Mouse (Mus musculus) stomach, embryonic 16.5 days (tissue): Measurements from ENCODE around the gene Bzw2. TPM values are rescaled to one million over a fixed set of nuclear protein-coding genes. Genes with fewer than 3 reads are reported as not detected.

Experiments
- ATAC-seq: fragments of 200-750 bp; cut with Nextera tagmentation; 2 replicates; pipeline ENCODE4 v1.8.0; 2017; ENCODE audit warnings: moderate number of reproducible peaks, moderate TSS enrichment; ENCODE audit not compliant: insufficient read depth, low FRiP score
- H3K27ac ChIP-seq: fragments of 300-500 bp; sonication (generic); 2 replicates; pipeline ENCODE4 v1.5.1; 2014; ENCODE audit warnings: low read length
- H3K27me3 ChIP-seq: fragments of 300-500 bp; sonication (generic); 2 replicates; pipeline ENCODE4 v1.6.1; 2014; ENCODE audit warnings: low read length, control low read depth, mixed read lengths; ENCODE audit not compliant: control insufficient read depth, insufficient read depth
- H3K36me3 ChIP-seq: fragments of 300-500 bp; sonication (generic); 2 replicates; pipeline ENCODE4 v1.6.1; 2014; ENCODE audit warnings: low read length; ENCODE audit not compliant: control insufficient read depth, insufficient read depth
- H3K4me1 ChIP-seq: fragments of 300-500 bp; sonication (generic); 2 replicates; pipeline ENCODE4 v1.6.1; 2014; ENCODE audit warnings: low read length, control low read depth, mixed read lengths; ENCODE audit not compliant: control insufficient read depth, insufficient read depth
- H3K4me2 ChIP-seq: fragments of 300-500 bp; sonication (generic); 2 replicates; pipeline ENCODE4 v1.6.1; 2014; ENCODE audit warnings: low read depth, low read length, mixed read lengths
- H3K4me3 ChIP-seq: fragments of 300-500 bp; sonication (generic); replicated peaks from 2 replicates; pipeline ENCODE4 v1.5.1; 2014; ENCODE audit warnings: mild to moderate bottlenecking, low read length
- H3K9ac ChIP-seq: fragments of 300-500 bp; sonication (generic); 2 replicates; pipeline ENCODE4 v1.6.1; 2014; ENCODE audit warnings: low read length
- H3K9me3 ChIP-seq: fragments of 300-500 bp; sonication (generic); replicated peaks from 2 replicates; pipeline ENCODE4 v1.6.1; 2016; ENCODE audit warnings: low read length, control low read depth; ENCODE audit not compliant: control insufficient read depth
- WGBS: fragments of 180-500 bp; shearing (Covaris S2); extraction: QIAGEN DNeasy Blood & Tissue Kit; methylation state at CpG from one replicate; pipeline ENCODE4 v1.1.7; 2014; 5-methylcytosine and 5-hydroxymethylcytosine counted together
- polyA plus RNA-seq: library from polyadenylated mRNA; unstranded; fragments of >200 nt; fragmentation: Nextera tagmentation; extraction: Ambion mirVana; gene quantifications from 2 replicates; pipeline ENCODE4 v1.2.1, GENCODE M21; 2015

Gene Bzw2
- polyA plus RNA-seq, 1 experiment from 2014 or later: 181 TPM

DNA sequence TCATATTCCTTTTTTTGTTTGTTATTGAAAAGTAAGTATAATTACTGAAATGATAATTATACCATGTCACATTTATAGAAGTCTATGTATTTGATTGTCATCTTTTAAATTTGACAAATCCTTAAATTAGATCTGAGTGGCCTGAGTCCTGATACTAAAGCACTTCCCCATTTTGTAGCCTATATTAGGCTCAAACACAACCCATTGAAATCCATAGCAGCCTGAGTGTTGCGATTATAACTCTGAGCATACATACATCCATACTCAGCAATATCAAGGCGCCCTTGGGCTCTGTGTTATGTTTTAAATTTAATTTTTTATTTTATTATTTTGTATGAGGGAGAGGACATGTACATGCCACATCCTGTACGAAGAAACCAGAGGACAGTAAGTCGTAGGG, 87.6 kb downstream of the Bzw2 start:
- Histone ChIP-seq H3K36me3 (no peaks in the 10 kb centered on the region), H3K4me1 (no peaks in the 10 kb centered on the region), H3K27me3 (no peaks in the 10 kb centered on the region), H3K27ac (no peak overlapping the region), H3K4me3 (no peak overlapping the region), H3K9me3 (no peaks in the 10 kb centered on the region), H3K9ac (no peak overlapping the region), H3K4me2 (no peak overlapping the region)
- WGBS: 75% methylated on average over 4 of the region's 4 CpGs
- no peak for ATAC-seq

GRCm38 (mm10) chr12:36067538-36067937, 90.3 kb downstream of the Bzw2 start:
- no peaks in the 10 kb centered on the region for H3K9me3 ChIP-seq
- WGBS: 96% methylated on average over 2 of the region's 2 CpGs
- no peak overlapping the region for H3K27ac ChIP-seq
- no peaks in the 10 kb centered on the region for H3K4me1 ChIP-seq
- H3K27me3 ChIP-seq: no peaks in the 10 kb centered on the region
- H3K4me2 ChIP-seq: no peak overlapping the region
- H3K36me3 ChIP-seq: no peaks in the 10 kb centered on the region
- ATAC-seq: no peak
- no peak overlapping the region for H3K4me3 ChIP-seq
- H3K9ac ChIP-seq: no peak overlapping the region

GRCm38 (mm10) chr12:36065911-36066310, 92.0 kb downstream of the Bzw2 start:
- 79% methylated on average over 1 of the region's 1 CpGs for WGBS
- Histone ChIP-seq H3K9ac (no peak overlapping the region), H3K27me3 (no peaks in the 10 kb centered on the region), H3K4me1 (no peaks in the 10 kb centered on the region), H3K27ac (no peak overlapping the region), H3K4me2 (no peak overlapping the region), H3K36me3 (no peaks in the 10 kb centered on the region), H3K4me3 (no peak overlapping the region), H3K9me3 (no peaks in the 10 kb centered on the region)
- ATAC-seq: no peak

DNA sequence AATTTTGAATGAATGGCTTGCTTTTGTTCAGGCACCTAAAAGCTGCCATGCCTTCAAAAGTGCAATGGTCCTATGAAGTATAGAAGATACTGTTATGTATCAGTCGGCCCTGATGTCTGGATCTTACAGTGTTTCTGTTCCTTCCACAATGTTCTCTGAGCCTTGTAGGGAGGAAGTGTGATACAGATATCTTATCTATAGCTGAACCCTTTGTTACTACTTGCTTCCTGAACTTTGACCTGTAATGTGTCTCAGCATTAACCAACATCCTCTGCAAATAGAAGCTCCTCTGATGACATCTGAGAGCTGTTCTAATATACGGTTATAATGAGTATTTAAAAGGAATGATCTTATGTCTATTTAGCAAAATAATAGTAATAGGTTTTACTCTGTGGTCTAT, 100.2 kb downstream of the Bzw2 start:
- 42% methylated on average over 2 of the region's 2 CpGs for WGBS
- H3K4me1 ChIP-seq: no peaks in the 10 kb centered on the region
- no peak overlapping the region for H3K4me3 ChIP-seq
- H3K4me2 ChIP-seq: no peak overlapping the region
- no peak for ATAC-seq
- no peak overlapping the region for H3K27ac ChIP-seq
- H3K27me3 ChIP-seq: no peaks in the 10 kb centered on the region
- no peaks in the 10 kb centered on the region for H3K36me3 ChIP-seq
- no peaks in the 10 kb centered on the region for H3K9me3 ChIP-seq
- no peak overlapping the region for H3K9ac ChIP-seq

GRCm38 (mm10) chr12:36050276-36050675, 107.6 kb downstream of the Bzw2 start:
- H3K27ac ChIP-seq: no peak overlapping the region
- H3K9ac ChIP-seq: no peak overlapping the region
- no peaks in the 10 kb centered on the region for H3K27me3 ChIP-seq
- WGBS: 71% methylated on average over 1 of the region's 1 CpGs
- H3K4me3 ChIP-seq: no peak overlapping the region
- no peak for ATAC-seq
- H3K4me2 ChIP-seq: no peak overlapping the region
- H3K4me1 ChIP-seq: no peaks in the 10 kb centered on the region
- no peaks in the 10 kb centered on the region for H3K9me3 ChIP-seq
- no peaks in the 10 kb centered on the region for H3K36me3 ChIP-seq

GRCm38 (mm10) chr12:36047593-36047992, 110.3 kb downstream of the Bzw2 start:
- ATAC-seq: no peak
- Histone ChIP-seq H3K27ac (no peak overlapping the region), H3K4me2 (no peak overlapping the region), H3K4me3 (no peak overlapping the region), H3K9ac (no peak overlapping the region), H3K27me3 (no peaks in the 10 kb centered on the region), H3K4me1 (no peaks in the 10 kb centered on the region), H3K36me3 (no peaks in the 10 kb centered on the region), H3K9me3 (no peaks in the 10 kb centered on the region)
- 73% methylated on average over 2 of the region's 2 CpGs for WGBS

- Histone ChIP-seq H3K36me3 (no peaks in the 10 kb centered on the region), H3K9me3 (no peaks in the 10 kb centered on the region), H3K9ac (no peak overlapping the region), H3K4me2 (no peak overlapping the region), H3K4me1 (peaks cover 3% of the 10 kb centered on the region; the same call in 1 of the 2 replicates), H3K4me3 (no peak overlapping the region), H3K27ac (no peak overlapping the region), H3K27me3 (no peaks in the 10 kb centered on the region)
- no peak for ATAC-seq
- WGBS: 23% methylated on average over 5 of the region's 5 CpGs
Measured at GRCm38 (mm10) chr12:36046196-36046595, 111.7 kb downstream of the Bzw2 start.

GRCm38 (mm10) chr12:36044691-36045090, 113.2 kb downstream of the Bzw2 start:
- H3K27ac ChIP-seq: no peak overlapping the region
- no peaks in the 10 kb centered on the region for H3K36me3 ChIP-seq
- H3K4me1 ChIP-seq: peaks cover 9% of the 10 kb centered on the region; the same call in 1 of the 2 replicates
- no peak for ATAC-seq
- no peak overlapping the region for H3K4me2 ChIP-seq
- no peaks in the 10 kb centered on the region for H3K27me3 ChIP-seq
- 87% methylated on average over 2 of the region's 2 CpGs for WGBS
- no peak overlapping the region for H3K9ac ChIP-seq
- H3K9me3 ChIP-seq: no peaks in the 10 kb centered on the region
- H3K4me3 ChIP-seq: no peak overlapping the region

DNA sequence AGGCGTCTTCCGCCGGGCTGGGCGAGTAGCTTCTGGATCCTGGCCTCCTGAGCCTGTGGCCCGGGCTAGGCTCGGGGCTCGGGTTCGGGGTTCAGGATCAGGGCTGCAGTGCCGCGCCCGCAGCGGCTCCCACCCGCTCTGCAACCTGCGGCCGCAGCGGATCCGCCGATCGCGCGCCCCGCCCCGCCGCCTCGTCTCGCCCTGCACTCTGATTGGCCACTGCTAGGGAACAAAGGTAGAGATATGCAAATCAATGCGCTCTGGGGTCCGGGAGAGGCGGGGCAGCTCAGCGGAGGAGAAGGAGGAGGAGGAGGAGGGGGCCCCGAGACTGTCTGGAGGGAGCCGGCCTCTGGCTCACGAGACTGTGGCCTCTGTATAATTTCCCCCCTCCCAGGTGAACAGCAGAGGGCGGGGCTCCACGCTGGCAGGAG, 115.5 kb downstream of the Bzw2 start, which contains the start of gene Tspan13:
Gene Tspan13 (minus strand): TSS at position 153 of the 431 bp plus-strand sequence.
- Histone ChIP-seq H3K4me1 (peaks cover 12% of the 10 kb centered on the region; the same call in 1 of the 2 replicates), H3K4me3 (peak within 1 kb of the TSS; percentile 91), H3K27me3 (no peaks in the 10 kb centered on the region), H3K36me3 (no peaks in the 10 kb centered on the region), H3K9ac (peak within 1 kb of the TSS; percentile 89), H3K9me3 (no peaks in the 10 kb centered on the region), H3K27ac (peak within 1 kb of the TSS; percentile 72), H3K4me2 (peak within 1 kb of the TSS; percentile 95)
- 1% methylated on average over 35 of the region's 35 CpGs for WGBS
- ATAC-seq: peak; percentile 98
